Mouse (Mus musculus) forebrain, embryonic 14.5 days (tissue): ENCODE results near the gene Serpinb8. TPM values are rescaled to one million over a fixed set of nuclear protein-coding genes. Genes with fewer than 3 reads are reported as not detected.

Source experiments
- polyA plus RNA-seq: library from polyadenylated mRNA; unstranded; fragments of >200 nt; fragmentation: Nextera tagmentation; extraction: Ambion mirVana; gene quantifications from 2 replicates; pipeline ENCODE4 v1.2.1, GENCODE M21; 2014

Gene Serpinb8
- polyA plus RNA-seq, 1 experiment from 2014 or later, result 0.09 TPM

Other genes with a start within 250 kb of the Serpinb8 start
- gene Serpinb11, start 228.8 kb upstream of the Serpinb8 start, polyA plus RNA-seq, result not detected in 2 replicates
- gene Serpinb7, start 190.4 kb upstream of the Serpinb8 start, polyA plus RNA-seq, result not detected in 2 replicates
- gene Serpinb2, start 78.6 kb upstream of the Serpinb8 start, polyA plus RNA-seq, result 0.19 and 0.28 TPM in 2 replicates